Mouse (Mus musculus): ENCODE results near the gene Dcst2. TPM values are rescaled to one million over a fixed set of nuclear protein-coding genes. Genes with fewer than 3 reads are reported as not detected.

Dcst2 gene
- polyA plus RNA-seq, 1 experiment from 2014 or later = 0.13 TPM

DNA sequence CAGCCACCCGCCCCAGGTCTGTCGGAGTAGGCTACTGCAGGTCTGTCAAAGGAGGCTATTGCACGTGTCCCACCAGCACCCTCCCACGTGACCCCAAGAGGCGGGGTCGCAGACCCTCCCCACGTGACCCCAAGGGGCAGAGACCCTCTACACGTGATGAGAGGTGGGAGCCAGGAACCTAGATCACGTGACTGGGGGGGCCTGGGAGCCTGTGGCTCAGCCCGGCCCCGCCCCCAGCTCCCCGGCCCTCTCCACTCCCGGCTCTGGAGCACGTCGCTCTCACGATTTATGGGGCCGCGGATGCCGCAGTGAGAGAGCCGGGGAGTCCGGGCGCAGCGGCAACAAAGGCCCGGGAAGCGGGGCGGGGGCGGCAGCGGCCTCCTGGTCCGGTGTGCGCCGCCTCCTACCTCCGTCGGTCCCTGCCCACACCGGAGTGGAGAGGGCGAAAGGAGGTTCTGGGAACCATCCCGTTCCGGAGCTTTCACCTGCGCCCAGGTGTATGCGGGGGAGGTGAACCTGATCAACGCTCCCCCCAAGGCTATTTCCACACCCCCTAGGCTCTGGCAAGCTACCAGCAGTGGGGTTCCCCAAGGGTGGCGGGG is 41.1 kb upstream of the Dcst2 start:
- Histone ChIP-seq H3K27me3 (peaks cover 59% of the 10 kb centered on the region), H3K36me3 (no peaks in the 10 kb centered on the region), H3K4me1 (peaks cover 55% of the 10 kb centered on the region), H3K4me3 (peak overlapping the region; percentile 68), H3K27ac (peak overlapping the region; percentile 36; the same call in 1 of the 2 replicates), H3K9me3 (no peaks in the 10 kb centered on the region), H3K4me2 (replicated peaks) (peak overlapping the region; percentile 96), H3K9ac (peak overlapping the region; percentile 71)
- 1% methylated on average over 39 of the region's 41 CpGs for WGBS
- no peak for ATAC-seq (ENCODE audit: insufficient number of reproducible peaks, insufficient read depth, low FRiP score, low TSS enrichment)

DNA sequence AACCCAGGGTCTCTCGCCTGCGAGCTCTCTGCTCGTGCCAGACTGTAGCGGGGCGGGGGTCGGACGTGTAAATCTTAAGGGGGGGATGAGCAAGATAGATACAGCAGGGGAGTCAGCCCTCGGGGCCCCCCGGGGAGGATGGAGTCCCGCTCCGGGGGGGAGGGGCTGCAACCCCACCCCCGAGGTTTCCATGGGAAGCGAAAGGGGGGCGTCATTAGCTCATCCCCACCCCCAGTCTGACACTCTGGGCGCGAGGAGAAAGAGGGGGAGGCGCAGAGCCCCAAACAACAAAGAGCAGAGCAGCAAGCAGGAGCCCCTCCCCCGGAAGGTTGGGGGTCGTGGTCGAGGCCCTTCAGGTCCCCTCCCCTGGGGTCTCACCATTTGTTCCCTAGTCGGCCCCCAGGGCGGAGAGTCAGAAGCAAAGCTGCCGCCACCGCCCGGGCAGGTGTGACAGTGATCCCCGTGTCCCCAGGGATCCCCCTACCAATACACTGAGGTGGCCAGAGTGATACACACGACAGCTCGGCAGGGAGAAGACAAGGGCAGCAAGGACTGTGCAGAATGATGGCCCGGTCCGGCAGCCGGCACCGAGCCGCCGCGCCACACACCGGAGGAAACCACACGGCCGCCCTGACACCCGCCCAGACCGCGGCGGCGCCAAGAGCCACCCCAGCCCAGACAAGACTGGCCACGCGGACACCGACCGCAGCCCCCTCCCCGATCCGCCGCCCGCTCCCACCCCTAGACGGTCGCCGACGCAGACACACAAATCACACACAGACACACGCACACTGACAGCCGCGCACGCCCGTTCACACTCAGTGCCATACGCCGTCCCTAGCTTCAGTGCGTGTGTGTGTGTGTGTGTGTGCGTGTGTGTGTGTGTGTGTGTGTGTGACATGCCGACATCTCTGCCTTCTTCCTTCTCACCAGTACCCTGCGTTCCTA is 40.3 kb upstream of the Dcst2 start:
- under 1% methylated on average over 64 of the region's 66 CpGs for WGBS
- Histone ChIP-seq H3K4me1 (peaks cover 47% of the 10 kb centered on the region), H3K4me2 (replicated peaks) (peak overlapping the region; percentile 96), H3K4me3 (peak overlapping the region; percentile 68), H3K9me3 (no peaks in the 10 kb centered on the region), H3K36me3 (no peaks in the 10 kb centered on the region), H3K9ac (peak overlapping the region; percentile 71), H3K27me3 (peaks cover 51% of the 10 kb centered on the region), H3K27ac (peak overlapping the region; percentile 36; the same call in 1 of the 2 replicates)
- ATAC-seq (ENCODE audit: insufficient number of reproducible peaks, insufficient read depth, low FRiP score, low TSS enrichment) = 0 out of 2 replicates have a peak, but pooled peaks have one; percentile 3

GRCm38 (mm10) chr3:89322131-89322500 is 39.7 kb upstream of the Dcst2 start:
- H3K9me3 ChIP-seq = no peaks in the 10 kb centered on the region
- peaks cover 50% of the 10 kb centered on the region for H3K27me3 ChIP-seq
- H3K36me3 ChIP-seq = no peaks in the 10 kb centered on the region
- peaks cover 43% of the 10 kb centered on the region for H3K4me1 ChIP-seq
- peak overlapping the region; percentile 71 for H3K9ac ChIP-seq
- WGBS = under 1% methylated on average over 14 of the region's 14 CpGs
- peak overlapping the region; percentile 96 for H3K4me2 ChIP-seq (replicated peaks)
- ATAC-seq (ENCODE audit: insufficient number of reproducible peaks, insufficient read depth, low FRiP score, low TSS enrichment) = no peak
- no peak overlapping the region for H3K27ac ChIP-seq
- peak overlapping the region; percentile 68 for H3K4me3 ChIP-seq

DNA sequence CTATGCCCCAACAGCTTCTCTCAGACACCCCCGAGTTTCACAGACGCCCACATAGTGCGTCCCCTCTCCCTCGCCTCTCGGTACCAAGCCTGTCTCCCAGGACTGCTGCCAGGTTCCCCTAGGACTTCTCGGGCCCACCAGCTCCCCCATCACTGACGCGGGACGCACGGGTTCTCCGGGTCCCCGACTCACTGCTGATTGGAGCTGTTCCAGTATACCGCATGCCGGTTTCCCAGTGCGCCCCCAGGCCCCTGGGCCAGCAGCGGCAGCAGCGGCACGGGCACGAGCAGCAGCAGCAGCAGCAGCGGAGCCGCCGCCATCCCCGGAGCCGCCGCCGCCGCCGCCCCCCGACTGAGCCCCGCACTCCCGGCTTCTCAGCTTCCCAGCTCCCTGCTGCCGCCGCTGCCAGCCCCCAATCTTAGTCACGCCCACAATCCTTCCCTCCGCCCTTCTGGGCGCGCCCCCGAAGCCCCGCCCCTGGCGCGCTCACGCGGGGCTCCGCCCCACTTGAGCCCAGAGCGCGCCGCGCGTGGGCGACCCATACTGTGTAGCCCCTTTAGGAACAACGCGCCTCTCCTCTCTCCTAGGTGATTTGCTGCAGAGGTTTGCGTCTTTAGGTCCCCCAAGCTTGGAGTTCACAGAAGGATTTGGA is 39.1 kb upstream of the Dcst2 start, which contains the start of gene Efna3:
Gene Efna3, minus strand, starts transcription at position 452 of the 652 bp plus-strand sequence.
- peaks cover 38% of the 10 kb centered on the region for H3K4me1 ChIP-seq
- WGBS = under 1% methylated on average over 51 of the region's 53 CpGs

DNA sequence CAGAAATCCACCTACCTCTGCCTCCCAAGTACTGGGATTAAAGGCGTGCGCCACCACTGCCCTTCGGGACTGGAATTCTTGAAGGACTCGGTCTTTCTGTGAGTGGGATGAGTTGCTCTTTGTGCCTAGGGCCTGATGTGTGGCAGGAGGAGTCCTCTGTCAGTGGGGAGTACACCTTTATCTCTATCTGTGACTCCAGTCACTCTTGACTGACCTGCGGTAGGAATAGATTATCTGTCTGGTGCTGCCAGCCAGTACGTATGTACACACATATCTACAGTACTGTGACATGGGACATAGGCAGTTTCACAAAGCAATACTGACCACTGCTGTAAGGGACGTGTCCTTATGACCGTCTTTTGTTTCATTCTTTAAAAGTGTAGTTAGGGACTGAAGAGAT is 35.9 kb upstream of the Dcst2 start:
- Histone ChIP-seq H3K4me2 (replicated peaks) (no peak overlapping the region), H3K4me1 (peaks cover 13% of the 10 kb centered on the region), H3K27me3 (peaks cover 14% of the 10 kb centered on the region), H3K9ac (no peak overlapping the region), H3K4me3 (no peak overlapping the region), H3K36me3 (no peaks in the 10 kb centered on the region), H3K9me3 (no peaks in the 10 kb centered on the region), H3K27ac (no peak overlapping the region)
- no peak for ATAC-seq (ENCODE audit: insufficient number of reproducible peaks, insufficient read depth, low FRiP score, low TSS enrichment)
- 92% methylated on average over 8 of the region's 8 CpGs for WGBS

More for the DNA sequence above, 39.1 kb upstream of the Dcst2 start, which contains the start of gene Efna3:
- Histone ChIP-seq H3K36me3 (no peaks in the 10 kb centered on the region), H3K9me3 (no peaks in the 10 kb centered on the region), H3K27ac (no peak within 1 kb of the TSS; the same call in 1 of the 2 replicates), H3K27me3 (peaks cover 46% of the 10 kb centered on the region), H3K4me3 (peak within 1 kb of the TSS; percentile 68), H3K9ac (peak within 1 kb of the TSS; percentile 71), H3K4me2 (replicated peaks) (peak within 1 kb of the TSS; percentile 96)
- ATAC-seq (ENCODE audit: insufficient number of reproducible peaks, insufficient read depth, low FRiP score, low TSS enrichment) = 0 out of 2 replicates have a peak, but pooled peaks have one; percentile 22

- Histone ChIP-seq H3K9me3 (no peaks in the 10 kb centered on the region), H3K27me3 (no peaks in the 10 kb centered on the region), H3K4me3 (no peak overlapping the region), H3K36me3 (no peaks in the 10 kb centered on the region), H3K9ac (no peak overlapping the region), H3K4me2 (replicated peaks) (no peak overlapping the region), H3K4me1 (peaks cover 11% of the 10 kb centered on the region), H3K27ac (no peak overlapping the region)
- WGBS = 37% methylated on average over 9 of the region's 9 CpGs
- ATAC-seq (ENCODE audit: insufficient number of reproducible peaks, insufficient read depth, low FRiP score, low TSS enrichment) = no peak
These were observed 34.4 kb upstream of the Dcst2 start for GRCm38 (mm10) chr3:89327371-89327870.

DNA sequence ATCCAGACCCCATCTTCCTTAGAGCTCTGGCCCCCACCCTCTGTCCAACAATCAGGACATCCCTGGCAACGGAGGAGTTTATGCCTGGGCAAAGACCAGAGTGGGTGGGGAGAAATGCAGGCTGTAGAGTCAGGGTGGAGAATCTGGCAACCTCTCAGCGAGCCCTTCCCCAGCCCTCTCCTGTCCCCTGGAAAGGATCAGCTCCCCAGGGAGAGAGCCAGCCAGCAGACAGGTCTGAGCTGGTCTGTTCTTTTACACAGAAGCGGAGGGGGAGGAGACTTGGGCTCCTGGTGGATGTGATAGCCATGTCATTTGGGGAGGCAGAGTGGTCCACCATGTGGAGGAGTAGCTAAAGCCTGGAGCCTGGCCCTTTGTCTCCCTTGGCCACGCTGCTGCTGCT is 33.2 kb upstream of the Dcst2 start:
- Histone ChIP-seq H3K9me3 (no peaks in the 10 kb centered on the region), H3K4me3 (no peak overlapping the region), H3K27me3 (no peaks in the 10 kb centered on the region), H3K27ac (no peak overlapping the region), H3K4me1 (peaks cover 18% of the 10 kb centered on the region), H3K36me3 (peaks cover 7% of the 10 kb centered on the region), H3K9ac (no peak overlapping the region), H3K4me2 (replicated peaks) (no peak overlapping the region)
- WGBS = 17% methylated on average over 4 of the region's 4 CpGs
- ATAC-seq (ENCODE audit: insufficient number of reproducible peaks, insufficient read depth, low FRiP score, low TSS enrichment) = peak; percentile 18; the same call in 1 of the 2 replicates

- Histone ChIP-seq H3K36me3 (peaks cover 24% of the 10 kb centered on the region), H3K9ac (no peak overlapping the region), H3K27me3 (no peaks in the 10 kb centered on the region), H3K4me2 (replicated peaks) (no peak overlapping the region), H3K27ac (no peak overlapping the region), H3K4me3 (no peak overlapping the region), H3K9me3 (no peaks in the 10 kb centered on the region), H3K4me1 (peaks cover 21% of the 10 kb centered on the region)
- 55% methylated on average over 3 of the region's 3 CpGs for WGBS
- ATAC-seq (ENCODE audit: insufficient number of reproducible peaks, insufficient read depth, low FRiP score, low TSS enrichment) = no peak
These were observed 31.4 kb upstream of the Dcst2 start for GRCm38 (mm10) chr3:89330346-89330745.

- no peak for ATAC-seq (ENCODE audit: insufficient number of reproducible peaks, insufficient read depth, low FRiP score, low TSS enrichment)
- no peak overlapping the region for H3K27ac ChIP-seq
These were observed 30.8 kb upstream of the Dcst2 start for GRCm38 (mm10) chr3:89330948-89331347.

GRCm38 (mm10) chr3:89331561-89331960 is 30.2 kb upstream of the Dcst2 start:
- no peak overlapping the region for H3K4me2 ChIP-seq (replicated peaks)
- 64% methylated on average over 13 of the region's 13 CpGs for WGBS
- H3K9ac ChIP-seq = no peak overlapping the region
- H3K9me3 ChIP-seq = no peaks in the 10 kb centered on the region
- H3K4me3 ChIP-seq = no peak overlapping the region
- H3K4me1 ChIP-seq = peaks cover 31% of the 10 kb centered on the region
- peaks cover 24% of the 10 kb centered on the region for H3K36me3 ChIP-seq
- no peak overlapping the region for H3K27ac ChIP-seq
- ATAC-seq (ENCODE audit: insufficient number of reproducible peaks, insufficient read depth, low FRiP score, low TSS enrichment) = no peak
- no peaks in the 10 kb centered on the region for H3K27me3 ChIP-seq

More at GRCm38 (mm10) chr3:89330948-89331347, 30.8 kb upstream of the Dcst2 start:
- Histone ChIP-seq H3K4me3 (no peak overlapping the region), H3K9ac (no peak overlapping the region), H3K36me3 (peaks cover 24% of the 10 kb centered on the region), H3K4me2 (replicated peaks) (no peak overlapping the region), H3K4me1 (peaks cover 25% of the 10 kb centered on the region), H3K27me3 (no peaks in the 10 kb centered on the region), H3K9me3 (no peaks in the 10 kb centered on the region)
- 21% methylated on average over 10 of the region's 10 CpGs for WGBS

DNA sequence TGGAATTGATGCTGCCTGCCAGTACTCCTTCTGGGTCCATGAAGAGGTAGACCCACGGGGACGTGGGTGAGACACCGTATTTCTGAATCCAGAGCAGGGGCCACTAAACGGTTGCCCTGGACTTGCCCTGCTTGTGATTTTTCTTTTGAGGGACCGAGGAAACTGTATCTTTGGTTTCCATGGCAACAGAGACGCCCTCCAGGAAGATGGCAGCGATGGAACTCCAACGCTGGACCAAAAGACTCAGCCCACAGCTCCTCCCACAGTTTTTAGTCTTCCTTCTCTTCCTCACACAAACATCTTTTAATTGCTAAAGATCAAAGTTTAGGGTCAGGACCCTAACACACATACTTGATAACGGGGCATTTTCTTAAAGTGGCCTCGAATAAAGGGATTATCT is 29.8 kb upstream of the Dcst2 start:
- Histone ChIP-seq H3K27ac (no peak overlapping the region), H3K27me3 (no peaks in the 10 kb centered on the region), H3K36me3 (peaks cover 24% of the 10 kb centered on the region), H3K4me2 (replicated peaks) (no peak overlapping the region), H3K4me3 (no peak overlapping the region), H3K9ac (no peak overlapping the region), H3K9me3 (no peaks in the 10 kb centered on the region), H3K4me1 (peaks cover 36% of the 10 kb centered on the region)
- no peak for ATAC-seq (ENCODE audit: insufficient number of reproducible peaks, insufficient read depth, low FRiP score, low TSS enrichment)
- WGBS = 38% methylated on average over 10 of the region's 10 CpGs

All from embryonic facial prominence, embryonic 12.5 days (tissue).